Mouse (Mus musculus) left cerebral cortex, postnatal 10 days (tissue): ENCODE data around the gene Plagl1. TPM values are rescaled to one million over a fixed set of nuclear protein-coding genes. Genes with fewer than 3 reads are reported as not detected.
"Not testable (repeated sequence)": the region's sequence is repeated elsewhere in the genome, so short reads cannot be mapped to it uniquely, and the experiment has no call there.

Experiments
- DNase-seq, 2 experiments: peaks; one replicate each; pipeline ENCODE4 v3.0.0; 2021 to 2022; ENCODE audit warnings: low spot score in 2 of 2, mixed read lengths in 1 of 2; ENCODE audit errors: extremely low spot score in 1 of 2
- intact Hi-C: fragments of 180-260 bp; cut with DNase I; formaldehyde crosslinking; loops from one replicate; pipeline ENCODE4 v1.15.1; 2025
- total RNA-seq, 2 experiments: library from RNA; stranded (reverse); gene quantifications; 2 replicates each; pipeline ENCODE4 v1.2.3; 2021

Gene Plagl1
- 10 to 100 TPM; 17.4 to 22.9 TPM for total RNA-seq

- no peak for DNase-seq
- intact Hi-C loops, result no loop called here
Observed at GRCm38 (mm10) chr10:13060021-13060668, at the start of gene Plagl1. TSS of gene Plagl1 (plus strand) at chr10:13060504.

GRCm38 (mm10) chr10:13014026-13014425, 46.3 kb upstream of the Plagl1 start:
- intact Hi-C loops, result no loop called here
- DNase-seq, result no peak

GRCm38 (mm10) chr10:13016573-13016972, 43.7 kb upstream of the Plagl1 start:
- DNase-seq, result peak; percentile 41 to 84
- intact Hi-C loops, result loop anchor here (2.0 to 5.0 kb wide), 4 partner anchors 71 to 1691 kb away; partner anchors contain the start of genes Nmbr and Vta1

GRCm38 (mm10) chr10:13018510-13018909, 41.8 kb upstream of the Plagl1 start:
- intact Hi-C loops, result loop anchor here (5.0 kb wide), 3 partner anchors 69 to 1689 kb away; partner anchors contain the start of genes Nmbr and Vta1
- DNase-seq, result peak in 1 of 2 experiments; percentile 43

- intact Hi-C loops, result loop anchor here (5.0 kb wide), 3 partner anchors 68 to 1688 kb away; partner anchors contain the start of genes Nmbr and Vta1
Observed at GRCm38 (mm10) chr10:13019026-13019425, 41.3 kb upstream of the Plagl1 start.

GRCm38 (mm10) chr10:13022103-13022502, 38.2 kb upstream of the Plagl1 start:
- intact Hi-C loops, result no loop called here
- no peak for DNase-seq

More at GRCm38 (mm10) chr10:13019026-13019425, 41.3 kb upstream of the Plagl1 start:
- no peak for DNase-seq

GRCm38 (mm10) chr10:13023985-13024384, 36.3 kb upstream of the Plagl1 start:
- intact Hi-C loops, result not testable (repeated sequence)

GRCm38 (mm10) chr10:13027702-13028101, 32.6 kb upstream of the Plagl1 start:
- no peak for DNase-seq
- intact Hi-C loops, result no loop called here

More at GRCm38 (mm10) chr10:13023985-13024384, 36.3 kb upstream of the Plagl1 start:
- not testable (repeated sequence) for DNase-seq

GRCm38 (mm10) chr10:13028215-13028614, 32.1 kb upstream of the Plagl1 start:
- no peak for DNase-seq
- intact Hi-C loops, result no loop called here

- DNase-seq, result no peak
Observed at GRCm38 (mm10) chr10:13029416-13029815, 30.9 kb upstream of the Plagl1 start.

GRCm38 (mm10) chr10:13035270-13035669, 25.0 kb upstream of the Plagl1 start:
- DNase-seq, result no peak
- intact Hi-C loops, result no loop called here

More at GRCm38 (mm10) chr10:13029416-13029815, 30.9 kb upstream of the Plagl1 start:
- intact Hi-C loops, result no loop called here

- no peak for DNase-seq
- intact Hi-C loops, result no loop called here
Observed at GRCm38 (mm10) chr10:13039637-13040174, 20.6 kb upstream of the Plagl1 start.

GRCm38 (mm10) chr10:13044659-13045058, 15.6 kb upstream of the Plagl1 start:
- DNase-seq, result peak in 1 of 2 experiments; percentile 26

GRCm38 (mm10) chr10:13047816-13048215, 12.5 kb upstream of the Plagl1 start:
- intact Hi-C loops, result no loop called here
- DNase-seq, result no peak

More at GRCm38 (mm10) chr10:13044659-13045058, 15.6 kb upstream of the Plagl1 start:
- intact Hi-C loops, result no loop called here

GRCm38 (mm10) chr10:13056863-13057381, 3.4 kb upstream of the Plagl1 start:
- DNase-seq, result no peak
- intact Hi-C loops, result no loop called here

- intact Hi-C loops, result no loop called here
- DNase-seq, result peak in 1 of 2 experiments; percentile 32
Observed at GRCm38 (mm10) chr10:13060821-13061671, 742 bp downstream of the Plagl1 start.

GRCm38 (mm10) chr10:13062373-13062772, 2.1 kb downstream of the Plagl1 start:
- intact Hi-C loops, result no loop called here

GRCm38 (mm10) chr10:13063457-13063856, 3.2 kb downstream of the Plagl1 start:
- DNase-seq, result no peak
- intact Hi-C loops, result no loop called here

More at GRCm38 (mm10) chr10:13062373-13062772, 2.1 kb downstream of the Plagl1 start:
- no peak for DNase-seq
